Mouse (Mus musculus): ENCODE results near the gene Vcl.

Vcl gene

GRCm38 (mm10) chr14:20928848-20929745 is at the start of gene Vcl:
Gene Vcl, plus strand, starts transcription at chr14:20929398.
- DNase-seq (ENCODE audit: low spot score in 2 of 2): peak; percentile 90 to 91

- no peak for DNase-seq (ENCODE audit: low spot score in 2 of 2)
These were observed 44.5 kb upstream of the Vcl start for GRCm38 (mm10) chr14:20884691-20885090.

- DNase-seq (ENCODE audit: low spot score in 2 of 2): peak; percentile 67 to 74
These were observed 43.9 kb upstream of the Vcl start for GRCm38 (mm10) chr14:20885091-20885888.

GRCm38 (mm10) chr14:20886266-20886665 is 42.9 kb upstream of the Vcl start:
- DNase-seq (ENCODE audit: low spot score in 2 of 2): peak; percentile 49 to 73

- no peak for DNase-seq (ENCODE audit: low spot score in 2 of 2)
These were observed 41.6 kb upstream of the Vcl start for GRCm38 (mm10) chr14:20887541-20888085.

- no peak for DNase-seq (ENCODE audit: low spot score in 2 of 2)
These were observed 37.2 kb upstream of the Vcl start for GRCm38 (mm10) chr14:20891941-20892402.

GRCm38 (mm10) chr14:20893815-20894214 is 35.4 kb upstream of the Vcl start:
- no peak for DNase-seq (ENCODE audit: low spot score in 2 of 2)

GRCm38 (mm10) chr14:20901267-20901666 is 27.9 kb upstream of the Vcl start:
- no peak for DNase-seq (ENCODE audit: low spot score in 2 of 2)

- DNase-seq (ENCODE audit: low spot score in 2 of 2): no peak
These were observed 26.1 kb upstream of the Vcl start for GRCm38 (mm10) chr14:20903137-20903536.

- no peak for DNase-seq (ENCODE audit: low spot score in 2 of 2)
These were observed 17.4 kb upstream of the Vcl start for GRCm38 (mm10) chr14:20911811-20912210.

GRCm38 (mm10) chr14:20914415-20914814 is 14.8 kb upstream of the Vcl start:
- DNase-seq (ENCODE audit: low spot score in 2 of 2): no peak

- no peak for DNase-seq (ENCODE audit: low spot score in 2 of 2)
These were observed 12.3 kb upstream of the Vcl start for GRCm38 (mm10) chr14:20916625-20917612.

GRCm38 (mm10) chr14:20924071-20924789 is 5.0 kb upstream of the Vcl start:
- DNase-seq (ENCODE audit: low spot score in 2 of 2): peak; percentile 13 to 44

- DNase-seq (ENCODE audit: low spot score in 2 of 2): peak in 1 of 2 experiments; percentile 19
These were observed 1.5 kb upstream of the Vcl start for GRCm38 (mm10) chr14:20927470-20928307.

GRCm38 (mm10) chr14:20928308-20928685 is 901 bp upstream of the Vcl start:
- DNase-seq (ENCODE audit: low spot score in 2 of 2): no peak

GRCm38 (mm10) chr14:20929814-20930434 is 726 bp downstream of the Vcl start:
- DNase-seq (ENCODE audit: low spot score in 2 of 2): peak; percentile 32 to 39

- no peak for DNase-seq (ENCODE audit: low spot score in 2 of 2)
These were observed 1.5 kb downstream of the Vcl start for GRCm38 (mm10) chr14:20930481-20931391.

- DNase-seq (ENCODE audit: low spot score in 2 of 2): no peak
These were observed 9.2 kb downstream of the Vcl start for GRCm38 (mm10) chr14:20938424-20938823.

All from natural killer cell, adult 2 months (primary cell).